ENCODE assay signal across 9 mouse cellular contexts in the genomic region with DNA sequence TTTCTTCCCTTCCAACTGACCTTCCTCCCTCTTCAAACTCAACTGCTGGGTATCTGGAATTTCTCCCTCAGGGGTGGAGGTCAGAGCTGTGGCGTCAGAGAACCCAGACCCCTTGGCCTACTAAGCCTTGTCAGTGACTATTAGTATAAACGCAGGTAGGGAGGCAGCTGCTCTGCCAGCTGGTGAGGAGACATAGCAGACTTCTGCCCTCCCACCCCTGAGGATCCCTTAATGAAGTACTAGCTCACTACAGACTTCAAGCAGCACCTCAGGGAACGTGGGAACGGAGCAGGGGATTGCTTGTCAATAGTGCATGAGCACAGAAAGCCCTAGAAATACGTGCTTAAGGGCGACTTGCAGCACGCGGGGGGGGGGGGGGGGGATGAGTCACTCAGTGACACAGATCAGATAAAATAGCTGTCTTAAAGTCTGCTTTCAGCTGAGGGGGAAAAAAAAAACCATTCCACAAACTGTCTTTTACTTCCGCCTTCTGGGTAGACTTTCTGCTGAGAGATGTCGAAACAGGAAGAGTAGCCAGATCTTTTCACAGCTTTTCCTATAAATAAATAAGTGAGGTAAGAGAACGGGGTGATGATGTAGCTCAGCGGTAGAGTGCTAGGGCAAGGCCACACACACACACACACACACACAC.
DNase-seq lines count a peak whose midpoint lies in the region; ATAC-seq and TF ChIP-seq lines count a peak whose summit lies in the region.
"Had no signal": no experiment of that assay in that cellular context is flagged by ENCODE, and none has a peak within 500 bp of the region (broad histone marks: within the 10 kb centered on the region; RNA-seq: fewer than 3 reads in every experiment).

No protein-coding gene starts in this region.

- no peak overlapping the region for H3K4me3 ChIP-seq in layer of hippocampus, adult 2 months
- peak overlapping the region; percentile 37 to 45 for H3K4me3 ChIP-seq in MEL (ENCODE audit: control insufficient read depth in 1 of 2, insufficient read depth in 1 of 2, low read depth in 2 of 2, low read length in 2 of 2)
- no peak overlapping the region for H3K4me3 ChIP-seq in liver, embryonic 14.5 days (ENCODE audit: insufficient read depth in 1 of 2, low read depth in 2 of 2, low read length in 2 of 2)
- H3K4me3 ChIP-seq in stomach, postnatal 0 days (ENCODE audit: low read depth, low read length): no peak overlapping the region
- H3K4me3 ChIP-seq: embryonic facial prominence, embryonic 12.5 days had no signal

- peak overlapping the region; percentile 18 for H3K4me2 ChIP-seq in liver, embryonic 14.5 days (ENCODE audit: low read depth)
- H3K4me2 ChIP-seq in stomach, postnatal 0 days (replicated peaks; ENCODE audit: low read depth): peak overlapping the region; percentile 27; the same call in 1 of the 2 replicates
- H3K4me2 ChIP-seq: embryonic facial prominence, embryonic 12.5 days had no signal

- H3K27ac ChIP-seq in layer of hippocampus, adult 2 months: peak overlapping the region; percentile 25; the same call in 1 of the 2 replicates
- H3K27ac ChIP-seq in MEL (ENCODE audit: control insufficient read depth, low read depth, low read length): peak overlapping the region; percentile 17; the same call in 1 of the 2 replicates
- H3K27ac ChIP-seq in liver, embryonic 14.5 days: no peak overlapping the region
- H3K27ac ChIP-seq in stomach, postnatal 0 days (replicated peaks): peak overlapping the region; percentile 61
- H3K27ac ChIP-seq: embryonic facial prominence, embryonic 12.5 days had no signal

- H3K9me3 ChIP-seq in MEL (replicated peaks; ENCODE audit: insufficient read depth, low read length): no peaks in the 10 kb centered on the region
- no peaks in the 10 kb centered on the region for H3K9me3 ChIP-seq in liver, embryonic 14.5 days (ENCODE audit: control insufficient read depth, low read length)
- H3K9me3 ChIP-seq in stomach, postnatal 0 days (ENCODE audit: control insufficient read depth, low read length): no peaks in the 10 kb centered on the region
- H3K9me3 ChIP-seq: embryonic facial prominence, embryonic 12.5 days had no signal

- TF ChIP-seq RAD21 in MEL (IDR thresholded peaks at IDR 0.05; ENCODE audit: low read depth, low read length): no peak

- intact Hi-C loops in left cerebral cortex, postnatal 4 days (cut with DNase I): no loop called here

- no peaks in the 10 kb centered on the region for H3K27me3 ChIP-seq in MEL (ENCODE audit: control insufficient read depth in 1 of 2, insufficient read depth in 2 of 2, low read length in 2 of 2)
- no peaks in the 10 kb centered on the region for H3K27me3 ChIP-seq in liver, embryonic 14.5 days (ENCODE audit: control insufficient read depth, insufficient read depth, low read length)
- H3K27me3 ChIP-seq in stomach, postnatal 0 days (ENCODE audit: control insufficient read depth, insufficient read depth, low read length): no peaks in the 10 kb centered on the region
- H3K27me3 ChIP-seq: embryonic facial prominence, embryonic 12.5 days had no signal

- TF ChIP-seq EP300 in MEL (IDR thresholded peaks at IDR 0.05; ENCODE audit: low read depth in 1 of 2, low read length in 2 of 2): peak; percentile 41 to 53; a peak in 3 of 4 replicates
- TF ChIP-seq EP300 in liver, embryonic 14.5 days (IDR thresholded peaks at IDR 0.05; ENCODE audit: low read depth): no peak
- TF ChIP-seq EP300 in stomach, postnatal 0 days (optimal IDR thresholded peaks at IDR 0.05): no peak

- no peaks in the 10 kb centered on the region for H3K36me3 ChIP-seq in MEL (ENCODE audit: control insufficient read depth in 1 of 2, insufficient read depth in 2 of 2, low read length in 2 of 2)
- no peaks in the 10 kb centered on the region for H3K36me3 ChIP-seq in liver, embryonic 14.5 days (replicated peaks; ENCODE audit: control insufficient read depth, insufficient read depth, low read depth)
- H3K36me3 ChIP-seq in stomach, postnatal 0 days (ENCODE audit: control insufficient read depth, insufficient read depth, low read length): no peaks in the 10 kb centered on the region
- H3K36me3 ChIP-seq: embryonic facial prominence, embryonic 12.5 days had no signal

- TF ChIP-seq POLR2A in MEL (IDR thresholded peaks at IDR 0.05; ENCODE audit: control insufficient read depth in 1 of 2, insufficient read depth in 1 of 2, low read depth in 1 of 2, low read length in 2 of 2, poor library complexity in 1 of 2): no peak

- no peak for ATAC-seq in liver, embryonic 14.5 days (ENCODE audit: insufficient read depth)
- peak; percentile 87 for ATAC-seq in stomach, postnatal 0 days (ENCODE audit: low FRiP score, low TSS enrichment)

- no peaks in the 10 kb centered on the region for H3K79me2 ChIP-seq in MEL (ENCODE audit: control insufficient read depth, insufficient read depth, low read length, poor library complexity)

- peak overlapping the region; percentile 30 for H3K9ac ChIP-seq in MEL (ENCODE audit: control insufficient read depth, low read depth, low read length, poor library complexity, severe bottlenecking)
- no peak overlapping the region for H3K9ac ChIP-seq in liver, embryonic 14.5 days (replicated peaks)
- H3K9ac ChIP-seq in stomach, postnatal 0 days (ENCODE audit: low read length): no peak overlapping the region
- H3K9ac ChIP-seq: embryonic facial prominence, embryonic 12.5 days had no signal

- no peak for TF ChIP-seq CTCF in layer of hippocampus, adult 2 months (conservative IDR thresholded peaks at IDR 0.05)
- no peak for TF ChIP-seq CTCF in MEL (IDR thresholded peaks at IDR 0.05 in 2 of 3, conservative IDR thresholded peaks at IDR 0.05 in 1 of 3; ENCODE audit: control insufficient read depth in 1 of 3, insufficient read depth in 1 of 3, low read depth in 2 of 3, low read length in 3 of 3, poor library complexity in 1 of 3, severe bottlenecking in 1 of 3)
- TF ChIP-seq CTCF in liver, embryonic 14.5 days (IDR thresholded peaks at IDR 0.05; ENCODE audit: low read depth): no peak
- TF ChIP-seq CTCF in stomach, postnatal 0 days (IDR thresholded peaks at IDR 0.05; ENCODE audit: low read depth): no peak

- peaks cover 0 to 5% of the 10 kb centered on the region in 2 experiments for H3K4me1 ChIP-seq in MEL (ENCODE audit: control insufficient read depth in 1 of 2, insufficient read depth in 2 of 2, low read length in 2 of 2)
- peaks cover 0 to 9% of the 10 kb centered on the region in 2 experiments; a peak in 2 of 4 replicates for H3K4me1 ChIP-seq in liver, embryonic 14.5 days (replicated peaks; ENCODE audit: control insufficient read depth in 2 of 2, insufficient read depth in 2 of 2, low read length in 1 of 2)
- H3K4me1 ChIP-seq in stomach, postnatal 0 days (replicated peaks; ENCODE audit: control insufficient read depth, insufficient read depth): no peaks in the 10 kb centered on the region
- H3K4me1 ChIP-seq: embryonic facial prominence, embryonic 12.5 days had no signal

- 1% methylated on average over 11 of the region's 12 CpGs for WGBS in liver, embryonic 14.5 days (ENCODE audit: insufficient replicate concordance)
- 8% methylated on average over 10 of the region's 12 CpGs for WGBS in stomach, postnatal 0 days

- peak in 1 of 2 experiments; percentile 23 for DNase-seq in layer of hippocampus, adult 2 months (ENCODE audit: low spot score in 2 of 2)
- DNase-seq in layer of hippocampus, adult 9-10 months (ENCODE audit: low spot score): no peak
- DNase-seq in MEL (ENCODE audit: low read depth, low spot score): peak; percentile 80
- peak; percentile 22 for DNase-seq in embryo, embryonic 9.5 days (ENCODE audit: extremely low spot score)
- DNase-seq in liver, embryonic 14.5 days (ENCODE audit: low read depth in 3 of 3, low spot score in 3 of 3): peak in 2 of 3 experiments; percentile 7 to 46
- DNase-seq in stomach, postnatal 0 days (ENCODE audit: low spot score): peak; percentile 52
- DNase-seq in ovary, postnatal 10 days (ENCODE audit: low spot score): no peak
- DNase-seq in left cerebral cortex, postnatal 4 days: no peak

TF ChIP-seq in MEL, 35 proteins besides CTCF, POLR2A, EP300 and RAD21 (continues in another document):
- TF ChIP-seq E2F4 (IDR thresholded peaks at IDR 0.05; ENCODE audit: borderline replicate concordance, low read depth, low read length): no peak
- no peak for TF ChIP-seq ZC3H11A (IDR thresholded peaks at IDR 0.05; ENCODE audit: low read depth, low read length)
- peak; percentile 96 for TF ChIP-seq ZNF384 (IDR thresholded peaks at IDR 0.05; ENCODE audit: low read depth, low read length)
- TF ChIP-seq MXI1 (IDR thresholded peaks at IDR 0.05; ENCODE audit: low read depth, low read length): 0 out of 2 replicates have a peak, but pooled peaks have one; percentile 30
- TF ChIP-seq MAZ (IDR thresholded peaks at IDR 0.05; ENCODE audit: low read depth, low read length): no peak
- TF ChIP-seq GABPA (IDR thresholded peaks at IDR 0.05; ENCODE audit: low read depth, low read length): no peak
- no peak for TF ChIP-seq SMC3 (IDR thresholded peaks at IDR 0.05; ENCODE audit: low read depth, low read length)
- TF ChIP-seq BHLHE40 (IDR thresholded peaks at IDR 0.05; ENCODE audit: borderline replicate concordance, low read depth, low read length): no peak
- no peak for TF ChIP-seq USF1 (IDR thresholded peaks at IDR 0.05; ENCODE audit: low read depth, low read length)
- TF ChIP-seq NRF1 (IDR thresholded peaks at IDR 0.05; ENCODE audit: insufficient read depth, low read depth, low read length, poor library complexity, severe bottlenecking): no peak
- TF ChIP-seq JUND (IDR thresholded peaks at IDR 0.05; ENCODE audit: low read depth, low read length): peak; percentile 80; the same call in 1 of the 2 replicates
- no peak for TF ChIP-seq UBTF (IDR thresholded peaks at IDR 0.05; ENCODE audit: borderline replicate concordance, insufficient read depth, low read depth, low read length)
- TF ChIP-seq MYB (IDR thresholded peaks at IDR 0.05; ENCODE audit: low read depth, low read length): no peak
- TF ChIP-seq CHD1 (IDR thresholded peaks at IDR 0.05; ENCODE audit: low read depth, low read length): no peak
- TF ChIP-seq ELF1 (IDR thresholded peaks at IDR 0.05; ENCODE audit: low read depth, low read length): peak; percentile 90
- TF ChIP-seq TCF12 (IDR thresholded peaks at IDR 0.05; ENCODE audit: low read depth, low read length): no peak
- TF ChIP-seq MAFK (IDR thresholded peaks at IDR 0.05; ENCODE audit: borderline replicate concordance, low read depth, low read length): no peak
- TF ChIP-seq USF2 (IDR thresholded peaks at IDR 0.05; ENCODE audit: borderline replicate concordance in 1 of 2, insufficient read depth in 1 of 2, low read depth in 1 of 2, low read length in 2 of 2): no peak
- peak; percentile 98 for TF ChIP-seq ETS1 (IDR thresholded peaks at IDR 0.05; ENCODE audit: low read depth, low read length)
- TF ChIP-seq MEF2A (IDR thresholded peaks at IDR 0.05; ENCODE audit: extremely low read depth, insufficient replicate concordance, low read depth, low read length, poor library complexity, severe bottlenecking): no peak
- TF ChIP-seq HCFC1 (IDR thresholded peaks at IDR 0.05; ENCODE audit: low read depth, low read length): no peak
- no peak for TF ChIP-seq ZKSCAN1 (IDR thresholded peaks at IDR 0.05; ENCODE audit: low read depth, low read length)

Comparison
In these comparisons a context has a peak if more than half of its experiments do, and no peak if none do; other contexts are left out.
1. DNase-seq: peak in MEL (single experiment), embryo, embryonic 9.5 days (single experiment), liver, embryonic 14.5 days (2 of 3) and stomach, postnatal 0 days (single experiment); none in layer of hippocampus, adult 9-10 months (single experiment), ovary, postnatal 10 days (single experiment) and left cerebral cortex, postnatal 4 days (single experiment).
2. H3K4me3 ChIP-seq: peak in MEL (2 of 2); none in layer of hippocampus, adult 2 months (single experiment), liver, embryonic 14.5 days (0 of 2) and stomach, postnatal 0 days (single experiment).